ENCODE assay signal across 8 mouse cellular contexts in the genomic region with DNA sequence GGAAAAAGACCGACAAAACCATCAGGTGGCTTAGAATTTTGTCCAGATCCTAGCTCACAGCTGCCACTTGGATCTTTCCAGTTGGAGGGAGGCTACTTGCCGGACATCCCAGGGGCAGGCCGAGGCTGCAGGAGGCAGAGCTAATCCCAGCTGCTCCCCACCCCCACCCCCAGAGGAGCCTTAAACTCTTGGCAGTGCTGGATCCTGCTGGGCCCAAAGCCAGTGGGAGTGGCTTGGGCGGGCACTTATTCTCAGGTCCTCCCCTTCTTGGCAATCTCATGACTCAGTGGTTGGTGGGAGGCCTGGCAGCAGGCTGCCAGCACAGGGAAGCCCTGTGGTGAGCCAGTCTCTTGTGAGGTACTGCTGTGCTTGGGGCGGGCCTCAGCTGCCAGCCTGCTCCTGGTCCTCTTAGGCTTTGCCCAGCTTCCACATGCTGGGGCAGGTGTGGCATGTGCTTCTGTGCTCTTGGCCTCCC. TPM values are rescaled to one million over a fixed set of nuclear protein-coding genes. Genes with fewer than 3 reads are reported as not detected.
A peak's percentile ranks its signal among the peaks of the same experiment; 100 is the strongest.
DNase-seq lines count a peak whose midpoint lies in the region; ATAC-seq and TF ChIP-seq lines count a peak whose summit lies in the region.

No protein-coding gene starts in this region.

- H3K9ac ChIP-seq in ES-E14 (ENCODE audit: insufficient read depth, low read depth, low read length, poor library complexity, severe bottlenecking) = peak overlapping the region; percentile 9; the same call in 1 of the 2 replicates
- H3K9ac ChIP-seq in lung, embryonic 16.5 days (ENCODE audit: low read length) = no peak overlapping the region

- H3K27me3 ChIP-seq in hindbrain, embryonic 10.5 days (ENCODE audit: insufficient read depth, poor library complexity, severe bottlenecking) = no peaks in the 10 kb centered on the region
- H3K27me3 ChIP-seq in lung, embryonic 16.5 days (ENCODE audit: control insufficient read depth, insufficient read depth, low read depth, low read length) = no peaks in the 10 kb centered on the region

- H3K4me1 ChIP-seq in ES-E14 (ENCODE audit: control insufficient read depth in 2 of 2, insufficient read depth in 2 of 2, low read length in 2 of 2, poor library complexity in 1 of 2) = peaks cover 5 to 35% of the 10 kb centered on the region in 2 experiments; a peak in 3 of 4 replicates
- H3K4me1 ChIP-seq in hindbrain, embryonic 10.5 days (replicated peaks) = peaks cover 83% of the 10 kb centered on the region
- H3K4me1 ChIP-seq in lung, embryonic 16.5 days (replicated peaks; ENCODE audit: control insufficient read depth, insufficient read depth, low read length) = peaks cover 28% of the 10 kb centered on the region

- no peak overlapping the region for H3K4me2 ChIP-seq in lung, embryonic 16.5 days (ENCODE audit: low read depth, low read length)

- H3K27ac ChIP-seq in ES-E14 (ENCODE audit: insufficient read depth, low read depth, low read length, poor library complexity, severe bottlenecking) = no peak overlapping the region
- H3K27ac ChIP-seq in hindbrain, embryonic 10.5 days = peak overlapping the region; percentile 65
- peak overlapping the region; percentile 58 for H3K27ac ChIP-seq in lung, embryonic 16.5 days (ENCODE audit: low read length)

- DNase-seq in ES-E14 (ENCODE audit: low read depth, low spot score) = no peak
- DNase-seq in cerebellum, adult 8-10 months = peak; percentile 76
- peak; percentile 86 to 87 for DNase-seq in frontal cortex, postnatal 10 days (ENCODE audit: low spot score in 2 of 2)
- no peak for DNase-seq in hindbrain, embryonic 10.5 days (ENCODE audit: low spot score)
- peak; percentile 94 for DNase-seq in layer of hippocampus, adult 9-11 months
- peak; percentile 59 for DNase-seq in retina, embryonic 14.5 days (ENCODE audit: low spot score)
- DNase-seq in thymus, postnatal 4 days = no peak

- H3K4me3 ChIP-seq in ES-E14 (ENCODE audit: insufficient read depth in 1 of 2, low read depth in 1 of 2, low read length in 2 of 2, poor library complexity in 1 of 2, severe bottlenecking in 1 of 2) = no peak overlapping the region
- no peak overlapping the region for H3K4me3 ChIP-seq in hindbrain, embryonic 10.5 days
- no peak overlapping the region for H3K4me3 ChIP-seq in lung, embryonic 16.5 days (ENCODE audit: low read length)

- ATAC-seq in lung, embryonic 16.5 days (ENCODE audit: low read depth) = peak; percentile 86

- 21% methylated on average over 5 of the region's 5 CpGs for WGBS in hindbrain, embryonic 10.5 days
- 10% methylated on average over 5 of the region's 5 CpGs for WGBS in lung, embryonic 16.5 days

- no peaks in the 10 kb centered on the region for H3K9me3 ChIP-seq in ES-E14 (ENCODE audit: control insufficient read depth, insufficient read depth, low read depth, low read length)
- H3K9me3 ChIP-seq in hindbrain, embryonic 10.5 days = no peaks in the 10 kb centered on the region
- no peaks in the 10 kb centered on the region for H3K9me3 ChIP-seq in lung, embryonic 16.5 days (ENCODE audit: control insufficient read depth, low read length)

- in situ Hi-C loops in ES-E14 (cut with MboI; ENCODE audit: low sequenced_read_pairs in 2 of 2, unreplicated experiment in 2 of 2) = no loop called here

- no peaks in the 10 kb centered on the region; the same call in 1 of the 2 replicates for H3K36me3 ChIP-seq in ES-E14 (ENCODE audit: control insufficient read depth, insufficient read depth, low read length, poor library complexity, severe bottlenecking)
- peaks cover 5% of the 10 kb centered on the region; the same call in 1 of the 2 replicates for H3K36me3 ChIP-seq in hindbrain, embryonic 10.5 days
- no peaks in the 10 kb centered on the region for H3K36me3 ChIP-seq in lung, embryonic 16.5 days (ENCODE audit: control insufficient read depth, insufficient read depth, low read length)

TF ChIP-seq in ES-E14, 5 proteins besides CTCF, POLR2A, EP300 and RAD21:
- TF ChIP-seq MAFK (IDR thresholded peaks at IDR 0.05; ENCODE audit: insufficient read depth, low read depth, low read length) (no peak), CHD2 (IDR thresholded peaks at IDR 0.05; ENCODE audit: low read depth, low read length) (no peak), ZNF384 (IDR thresholded peaks at IDR 0.05; ENCODE audit: low read depth, low read length) (no peak), HCFC1 (IDR thresholded peaks at IDR 0.05; ENCODE audit: borderline replicate concordance, insufficient read depth, low read length) (no peak), ZC3H11A (IDR thresholded peaks at IDR 0.05; ENCODE audit: borderline replicate concordance, low read depth, low read length) (no peak)
TF ChIP-seq in ES-E14: peak in this region for 0.

RNA-seq across cellular contexts. Expression of a gene that starts 10.8 kb away (rescaled TPM):
- 18.2 and 24.8 TPM in 2 replicates for total RNA-seq in ES-E14 (2012; rRNA removed)
- polyA plus RNA-seq in hindbrain, embryonic 10.5 days (2016; fragmentation: Nextera tagmentation; extraction: Ambion mirVana) = 48.5 and 67.5 TPM in 2 replicates
- 27.3 and 27.9 TPM in 2 replicates for polyA plus RNA-seq in lung, embryonic 16.5 days (2015; fragmentation: Nextera tagmentation; extraction: Ambion mirVana)

RNA-seq across cellular contexts. Expression of a gene that starts 17.8 kb away (rescaled TPM):
- 0.80 and 5.1 TPM in 2 replicates for total RNA-seq in ES-E14 (2012; rRNA removed)
- 0.70 TPM in 1 of 2 replicates, not detected in the other for polyA plus RNA-seq in hindbrain, embryonic 10.5 days (2016; fragmentation: Nextera tagmentation; extraction: Ambion mirVana)
- polyA plus RNA-seq in lung, embryonic 16.5 days (2015; fragmentation: Nextera tagmentation; extraction: Ambion mirVana) = 3.4 and 3.7 TPM in 2 replicates

RNA-seq across cellular contexts. Expression of a gene that starts 27.0 kb away (rescaled TPM):
- 1.4 and 3.1 TPM in 2 replicates for total RNA-seq in ES-E14 (2012; rRNA removed)
- 0.14 TPM in 1 of 2 replicates, not detected in the other for polyA plus RNA-seq in hindbrain, embryonic 10.5 days (2016; fragmentation: Nextera tagmentation; extraction: Ambion mirVana)
- 1.1 and 1.5 TPM in 2 replicates for polyA plus RNA-seq in lung, embryonic 16.5 days (2015; fragmentation: Nextera tagmentation; extraction: Ambion mirVana)

RNA-seq across cellular contexts. Expression of a gene that starts 39.5 kb away (rescaled TPM):
- total RNA-seq in ES-E14 (2012; rRNA removed) = not detected in 2 replicates
- not detected in 2 replicates for polyA plus RNA-seq in hindbrain, embryonic 10.5 days (2016; fragmentation: Nextera tagmentation; extraction: Ambion mirVana)
- 0.10 and 0.23 TPM in 2 replicates for polyA plus RNA-seq in lung, embryonic 16.5 days (2015; fragmentation: Nextera tagmentation; extraction: Ambion mirVana)

RNA-seq across cellular contexts. Expression of a gene that starts 55.8 kb away (rescaled TPM):
- 24.9 and 29.9 TPM in 2 replicates for total RNA-seq in ES-E14 (2012; rRNA removed)
- polyA plus RNA-seq in hindbrain, embryonic 10.5 days (2016; fragmentation: Nextera tagmentation; extraction: Ambion mirVana) = 61.7 and 63.1 TPM in 2 replicates
- 49.9 and 52.7 TPM in 2 replicates for polyA plus RNA-seq in lung, embryonic 16.5 days (2015; fragmentation: Nextera tagmentation; extraction: Ambion mirVana)

Comparison
In these comparisons a context has a peak if more than half of its experiments do, and no peak if none do; other contexts are left out.
1. DNase-seq: peak in cerebellum, adult 8-10 months (single experiment), frontal cortex, postnatal 10 days (2 of 2), layer of hippocampus, adult 9-11 months (single experiment) and retina, embryonic 14.5 days (single experiment); none in ES-E14 (single experiment), hindbrain, embryonic 10.5 days (single experiment) and thymus, postnatal 4 days (single experiment).